Mouse (Mus musculus) stomach, embryonic 15.5 days (tissue): ENCODE data around the gene Capza3. TPM values are rescaled to one million over a fixed set of nuclear protein-coding genes. Genes with fewer than 3 reads are reported as not detected.

Experiments used
- polyA plus RNA-seq: library from polyadenylated mRNA; unstranded; fragments of >200 nt; fragmentation: Nextera tagmentation; extraction: Ambion mirVana; gene quantifications from 2 replicates; pipeline ENCODE4 v1.2.1, GENCODE M21; 2015

The Capza3 gene
- polyA plus RNA-seq, 1 experiment from 2014 or later, result not detected

Other genes with a start within 250 kb of the Capza3 start
- gene Plcz1, start 205 bp downstream of the Capza3 start, polyA plus RNA-seq, result not detected in 2 replicates